Mouse (Mus musculus): Measurements from ENCODE around the gene Mcm5. TPM values are rescaled to one million over a fixed set of nuclear protein-coding genes. Genes with fewer than 3 reads are reported as not detected.
A peak's percentile ranks its signal among the peaks of the same experiment; 100 is the strongest.

The Mcm5 gene
- polyA plus RNA-seq, 1 experiment from 2014 or later = 34.6 TPM

- Histone ChIP-seq H3K4me3 (replicated peaks; ENCODE audit: low read depth, low read length) (no peak overlapping the region), H3K27me3 (ENCODE audit: control insufficient read depth, insufficient read depth, low read length) (no peaks in the 10 kb centered on the region), H3K4me2 (ENCODE audit: low read length) (no peak overlapping the region), H3K4me1 (ENCODE audit: control insufficient read depth, insufficient read depth, low read length) (no peaks in the 10 kb centered on the region), H3K36me3 (ENCODE audit: control insufficient read depth, insufficient read depth, low read length) (no peaks in the 10 kb centered on the region), H3K9me3 (ENCODE audit: control insufficient read depth, low read length) (no peaks in the 10 kb centered on the region), H3K9ac (replicated peaks; ENCODE audit: low read length) (no peak overlapping the region), H3K27ac (replicated peaks; ENCODE audit: low read depth, low read length) (no peak overlapping the region)
- ATAC-seq (ENCODE audit: low FRiP score, low TSS enrichment) (no peak), DNase-seq (no peak)
- 100% methylated on average over 1 of the region's 1 CpGs for WGBS
Measured at GRCm38 (mm10) chr8:75074876-75075275, 34.5 kb upstream of the Mcm5 start.

- Histone ChIP-seq H3K36me3 (ENCODE audit: control insufficient read depth, insufficient read depth, low read length) (no peaks in the 10 kb centered on the region), H3K4me1 (ENCODE audit: control insufficient read depth, insufficient read depth, low read length) (no peaks in the 10 kb centered on the region), H3K4me3 (replicated peaks; ENCODE audit: low read depth, low read length) (no peak overlapping the region), H3K27me3 (ENCODE audit: control insufficient read depth, insufficient read depth, low read length) (no peaks in the 10 kb centered on the region), H3K9me3 (ENCODE audit: control insufficient read depth, low read length) (no peaks in the 10 kb centered on the region), H3K4me2 (ENCODE audit: low read length) (no peak overlapping the region), H3K9ac (replicated peaks; ENCODE audit: low read length) (no peak overlapping the region), H3K27ac (replicated peaks; ENCODE audit: low read depth, low read length) (no peak overlapping the region)
- whole genome bisulfite sequencing = 78% methylated on average over 1 of the region's 1 CpGs
- no peak for DNase-seq
- no peak for ATAC-seq (ENCODE audit: low FRiP score, low TSS enrichment)
Measured at GRCm38 (mm10) chr8:75078215-75078614, 31.2 kb upstream of the Mcm5 start.

GRCm38 (mm10) chr8:75078851-75079250, 30.5 kb upstream of the Mcm5 start:
- 97% methylated on average over 9 of the region's 9 CpGs for WGBS
- Histone ChIP-seq H3K4me1 (ENCODE audit: control insufficient read depth, insufficient read depth, low read length) (no peaks in the 10 kb centered on the region), H3K27me3 (ENCODE audit: control insufficient read depth, insufficient read depth, low read length) (no peaks in the 10 kb centered on the region), H3K4me2 (ENCODE audit: low read length) (no peak overlapping the region), H3K27ac (replicated peaks; ENCODE audit: low read depth, low read length) (no peak overlapping the region), H3K9me3 (ENCODE audit: control insufficient read depth, low read length) (no peaks in the 10 kb centered on the region), H3K36me3 (ENCODE audit: control insufficient read depth, insufficient read depth, low read length) (no peaks in the 10 kb centered on the region), H3K9ac (replicated peaks; ENCODE audit: low read length) (no peak overlapping the region), H3K4me3 (replicated peaks; ENCODE audit: low read depth, low read length) (no peak overlapping the region)
- no peak for ATAC-seq (ENCODE audit: low FRiP score, low TSS enrichment)
- no peak for DNase-seq

- ATAC-seq (ENCODE audit: low FRiP score, low TSS enrichment) (no peak), DNase-seq (no peak)
- H3K9ac ChIP-seq (replicated peaks; ENCODE audit: low read length) = no peak overlapping the region
- WGBS = 87% methylated on average over 9 of the region's 9 CpGs
- H3K27ac ChIP-seq (replicated peaks; ENCODE audit: low read depth, low read length) = no peak overlapping the region
- no peaks in the 10 kb centered on the region for H3K4me1 ChIP-seq (ENCODE audit: control insufficient read depth, insufficient read depth, low read length)
- H3K9me3 ChIP-seq (ENCODE audit: control insufficient read depth, low read length) = no peaks in the 10 kb centered on the region
- H3K4me2 ChIP-seq (ENCODE audit: low read length) = no peak overlapping the region
- no peaks in the 10 kb centered on the region for H3K27me3 ChIP-seq (ENCODE audit: control insufficient read depth, insufficient read depth, low read length)
- H3K4me3 ChIP-seq (replicated peaks; ENCODE audit: low read depth, low read length) = no peak overlapping the region
- no peaks in the 10 kb centered on the region for H3K36me3 ChIP-seq (ENCODE audit: control insufficient read depth, insufficient read depth, low read length)
Measured at GRCm38 (mm10) chr8:75081364-75082040, 27.9 kb upstream of the Mcm5 start.

- DNase-seq = no peak
- Histone ChIP-seq H3K4me3 (replicated peaks; ENCODE audit: low read depth, low read length) (no peak overlapping the region), H3K4me2 (ENCODE audit: low read length) (no peak overlapping the region), H3K36me3 (ENCODE audit: control insufficient read depth, insufficient read depth, low read length) (no peaks in the 10 kb centered on the region), H3K27me3 (ENCODE audit: control insufficient read depth, insufficient read depth, low read length) (no peaks in the 10 kb centered on the region), H3K27ac (replicated peaks; ENCODE audit: low read depth, low read length) (no peak overlapping the region), H3K9ac (replicated peaks; ENCODE audit: low read length) (no peak overlapping the region), H3K4me1 (ENCODE audit: control insufficient read depth, insufficient read depth, low read length) (no peaks in the 10 kb centered on the region), H3K9me3 (ENCODE audit: control insufficient read depth, low read length) (no peaks in the 10 kb centered on the region)
- ATAC-seq (ENCODE audit: low FRiP score, low TSS enrichment) = no peak
- 90% methylated on average over 6 of the region's 6 CpGs for WGBS
Measured at GRCm38 (mm10) chr8:75082181-75082805, 27.1 kb upstream of the Mcm5 start.

- Histone ChIP-seq H3K36me3 (ENCODE audit: control insufficient read depth, insufficient read depth, low read length) (no peaks in the 10 kb centered on the region), H3K4me2 (ENCODE audit: low read length) (peak overlapping the region; percentile 46), H3K9ac (replicated peaks; ENCODE audit: low read length) (no peak overlapping the region), H3K9me3 (ENCODE audit: control insufficient read depth, low read length) (no peaks in the 10 kb centered on the region), H3K4me1 (ENCODE audit: control insufficient read depth, insufficient read depth, low read length) (no peaks in the 10 kb centered on the region), H3K27ac (replicated peaks; ENCODE audit: low read depth, low read length) (no peak overlapping the region), H3K27me3 (ENCODE audit: control insufficient read depth, insufficient read depth, low read length) (no peaks in the 10 kb centered on the region), H3K4me3 (replicated peaks; ENCODE audit: low read depth, low read length) (0 out of 2 replicates have a peak overlapping the region, but pooled peaks have one; percentile 13)
- DNase-seq (peak; percentile 90), ATAC-seq (ENCODE audit: low FRiP score, low TSS enrichment) (peak; percentile 87)
- WGBS = 7% methylated on average over 17 of the region's 17 CpGs
Measured at GRCm38 (mm10) chr8:75083846-75084245, 25.5 kb upstream of the Mcm5 start.

- Histone ChIP-seq H3K4me1 (ENCODE audit: control insufficient read depth, insufficient read depth, low read length) (0 out of 2 replicates have a peak, but pooled peaks cover 3% of the 10 kb centered on the region), H3K27me3 (ENCODE audit: control insufficient read depth, insufficient read depth, low read length) (no peaks in the 10 kb centered on the region), H3K27ac (replicated peaks; ENCODE audit: low read depth, low read length) (no peak overlapping the region), H3K36me3 (ENCODE audit: control insufficient read depth, insufficient read depth, low read length) (no peaks in the 10 kb centered on the region), H3K4me3 (replicated peaks; ENCODE audit: low read depth, low read length) (no peak overlapping the region), H3K4me2 (ENCODE audit: low read length) (no peak overlapping the region), H3K9me3 (ENCODE audit: control insufficient read depth, low read length) (no peaks in the 10 kb centered on the region), H3K9ac (replicated peaks; ENCODE audit: low read length) (no peak overlapping the region)
- WGBS = 67% methylated on average over 3 of the region's 3 CpGs
- DNase-seq = no peak
- ATAC-seq (ENCODE audit: low FRiP score, low TSS enrichment) = 0 out of 2 replicates have a peak, but pooled peaks have one; percentile 6
Measured at GRCm38 (mm10) chr8:75084382-75085064, 24.8 kb upstream of the Mcm5 start.

- ATAC-seq (ENCODE audit: low FRiP score, low TSS enrichment) (no peak), DNase-seq (no peak)
- no peak overlapping the region for H3K9ac ChIP-seq (replicated peaks; ENCODE audit: low read length)
- no peak overlapping the region for H3K4me2 ChIP-seq (ENCODE audit: low read length)
- H3K4me3 ChIP-seq (replicated peaks; ENCODE audit: low read depth, low read length) = no peak overlapping the region
- H3K36me3 ChIP-seq (ENCODE audit: control insufficient read depth, insufficient read depth, low read length) = no peaks in the 10 kb centered on the region
- no peaks in the 10 kb centered on the region for H3K9me3 ChIP-seq (ENCODE audit: control insufficient read depth, low read length)
- 90% methylated on average over 2 of the region's 2 CpGs for WGBS
- 0 out of 2 replicates have a peak, but pooled peaks cover 3% of the 10 kb centered on the region for H3K4me1 ChIP-seq (ENCODE audit: control insufficient read depth, insufficient read depth, low read length)
- no peaks in the 10 kb centered on the region for H3K27me3 ChIP-seq (ENCODE audit: control insufficient read depth, insufficient read depth, low read length)
- no peak overlapping the region for H3K27ac ChIP-seq (replicated peaks; ENCODE audit: low read depth, low read length)
Measured at GRCm38 (mm10) chr8:75086002-75086401, 23.4 kb upstream of the Mcm5 start.

Data from midbrain, embryonic 14.5 days (tissue).